Mouse (Mus musculus) granulocyte monocyte progenitor cell, adult 5-6 weeks (primary cell): ENCODE results near the gene Dlat. TPM values are rescaled to one million over a fixed set of nuclear protein-coding genes. Genes with fewer than 3 reads are reported as not detected.
"Not testable (repeated sequence)": the region's sequence is repeated elsewhere in the genome, so short reads cannot be mapped to it uniquely, and the experiment has no call there.

Experiments
- ATAC-seq: replicated peaks from 2 replicates; pipeline ENCODE4 v1.8.0; 2016; ENCODE audit warnings: mild to moderate bottlenecking, moderate TSS enrichment, inconsistent platforms; ENCODE audit not compliant: poor library complexity, severe bottlenecking
- total RNA-seq, 2 experiments: library from RNA; stranded (forward) in 1 of 2; stranded (reverse) in 1 of 2; fragments of 200-712, 200-1000 nt in 1 of 2; fragments of >200 nt in 1 of 2; fragmentation: Nextera tagmentation in 1 of 2; gene quantifications; 2 replicates each; pipeline ENCODE4 v1.2.3; 2014 to 2017

Dlat gene
- total RNA-seq, 2 experiments from 2014 or later: 30.4 to 61.3 TPM

DNA sequence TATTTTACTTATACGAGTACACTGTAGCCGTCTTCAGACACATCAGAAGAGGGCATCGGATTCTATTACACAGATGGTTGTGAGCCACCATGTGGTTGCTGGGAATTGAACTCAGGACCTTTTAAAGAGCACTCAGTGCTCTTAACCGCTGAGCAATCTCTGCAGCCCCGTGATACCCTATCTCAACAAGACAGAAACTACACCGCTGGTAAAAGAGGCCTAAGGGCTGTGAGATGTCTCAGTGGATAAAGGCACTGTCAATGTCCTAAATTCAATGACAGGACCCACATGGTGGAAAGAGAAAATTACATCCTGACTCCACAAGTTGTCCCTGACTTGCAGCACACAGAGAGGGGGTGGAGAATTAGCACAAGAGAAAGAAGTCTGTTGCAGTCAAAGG lies 6.9 kb upstream of the Dlat start:
- no peak for ATAC-seq

DNA sequence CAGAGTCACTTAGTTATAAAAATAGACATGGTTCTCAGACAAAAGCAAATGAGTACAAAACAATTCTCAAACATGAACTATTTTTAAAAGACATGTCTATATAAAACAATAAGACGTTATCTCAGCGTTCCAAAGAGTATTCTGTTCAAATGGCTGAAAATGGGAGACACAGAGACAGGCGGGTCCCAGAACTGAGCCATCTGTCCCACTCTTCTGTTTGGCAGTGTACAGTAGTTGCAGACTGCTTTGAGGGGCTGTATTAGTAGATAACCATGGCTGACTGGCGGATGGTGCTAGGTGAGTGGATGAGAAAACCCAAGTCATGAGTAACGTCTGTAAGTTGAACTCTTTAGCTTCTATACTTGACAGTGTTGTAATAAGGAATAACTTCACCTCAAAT lies 5.2 kb upstream of the Dlat start:
- ATAC-seq: no peak

DNA sequence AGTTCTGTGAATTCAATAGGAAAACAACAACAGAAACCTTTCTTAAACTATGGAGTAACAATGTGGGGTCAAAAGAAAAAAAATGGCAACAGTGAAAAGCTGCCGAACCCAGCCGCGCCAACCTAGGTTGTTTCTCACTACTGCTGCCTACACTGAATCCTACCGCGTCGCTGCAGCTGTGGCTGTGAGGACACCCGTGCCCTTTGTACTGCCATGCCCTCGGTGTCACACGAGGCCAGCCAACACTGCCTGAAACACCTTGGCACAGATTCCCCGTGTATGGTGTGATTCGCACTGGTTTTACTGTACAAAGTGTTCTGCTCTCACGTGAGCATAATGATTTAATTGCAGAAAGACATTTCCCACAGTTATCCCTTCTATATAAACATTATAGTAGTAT lies 851 bp upstream of the Dlat start:
- ATAC-seq: peak; percentile 34

DNA sequence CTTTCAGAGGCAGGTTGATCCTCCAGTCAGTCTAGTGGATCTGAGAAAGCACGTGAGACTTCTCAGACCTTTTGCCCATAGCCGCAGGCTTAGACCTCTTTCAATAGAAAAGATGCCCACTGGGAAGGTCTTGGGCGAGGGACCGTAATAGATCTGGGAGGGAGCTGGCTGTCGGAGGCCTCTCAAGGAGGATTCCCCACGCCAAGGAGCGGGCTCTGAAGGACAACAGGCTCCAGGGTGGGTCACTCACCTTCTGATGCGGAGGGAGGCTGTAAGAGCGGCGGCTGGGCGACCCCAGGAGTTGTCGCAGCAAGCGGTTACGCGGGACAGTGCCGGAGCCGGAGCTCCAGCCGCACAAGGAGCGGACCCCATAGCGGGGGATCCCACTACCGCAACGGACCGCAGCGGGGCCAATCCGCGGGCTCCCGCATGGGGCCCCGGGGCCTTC lies 615 bp downstream of the Dlat start:
- ATAC-seq: no peak

DNA sequence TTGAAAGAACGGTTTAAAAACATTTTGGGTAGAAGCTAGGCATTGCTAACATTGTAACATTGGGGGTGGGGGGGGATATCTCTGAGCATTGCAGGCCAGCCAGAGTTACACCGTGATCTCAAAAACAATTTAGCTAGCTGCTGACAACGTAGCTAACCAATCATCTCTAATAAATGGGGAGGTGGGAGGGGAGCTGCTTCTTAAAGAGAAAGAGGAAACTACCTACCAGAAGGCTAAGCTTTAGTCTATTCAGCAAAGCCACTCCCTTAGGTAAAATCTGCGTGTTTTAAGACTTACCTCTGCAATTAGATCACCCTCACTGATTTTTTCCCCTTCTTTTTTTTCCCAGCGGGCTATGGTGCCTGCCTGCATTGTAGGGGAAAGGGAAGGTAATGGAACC lies 1.2 kb downstream of the Dlat start:
- 0 out of 2 replicates have a peak, but pooled peaks have one; percentile 18 for ATAC-seq

DNA sequence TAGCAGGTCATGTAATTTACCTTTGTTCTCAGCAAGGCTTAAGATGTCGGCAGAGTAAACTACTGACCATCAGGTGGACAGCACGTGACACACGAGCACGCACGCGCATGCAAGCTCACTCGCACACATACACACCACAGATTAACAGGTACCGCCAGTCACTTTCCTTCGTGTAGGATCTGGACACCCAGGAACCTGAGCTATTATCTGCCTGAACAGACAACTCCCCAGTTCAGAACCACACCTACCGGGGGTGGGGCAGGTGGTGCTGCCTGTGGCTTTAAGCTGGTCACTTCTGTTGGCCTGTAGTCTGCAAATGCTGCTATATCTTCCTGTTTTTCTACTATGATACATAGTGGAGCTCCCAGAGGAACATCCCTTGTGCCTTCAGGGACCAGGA lies 9.1 kb downstream of the Dlat start:
- ATAC-seq: no peak

DNA sequence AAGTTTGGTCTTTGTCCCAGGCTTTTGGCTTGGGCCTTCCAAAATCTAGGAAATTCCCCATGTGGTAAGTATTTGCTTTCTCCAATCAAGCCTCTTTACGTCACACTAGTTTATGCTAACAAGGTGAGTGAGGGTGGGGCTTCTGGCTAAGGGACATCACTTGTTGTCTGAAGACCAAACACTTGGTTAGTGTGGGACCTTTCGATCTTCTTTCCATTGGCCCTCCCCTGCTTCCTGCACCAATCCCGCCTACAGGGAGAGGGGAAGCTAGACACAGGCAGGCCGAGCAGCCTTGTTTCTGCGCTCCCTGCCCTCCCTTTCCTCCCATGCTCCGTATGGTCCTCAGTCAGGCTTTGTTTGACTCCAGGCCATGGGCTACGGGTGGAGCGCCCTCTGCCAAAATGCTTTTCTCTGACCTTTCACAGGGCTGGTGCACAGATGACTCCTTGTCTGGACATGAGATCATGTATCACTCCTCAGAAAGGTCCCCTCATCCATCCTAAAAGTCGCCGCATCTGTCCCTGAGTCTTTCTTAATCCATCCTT lies 12.7 kb downstream of the Dlat start:
- ATAC-seq: no peak

DNA sequence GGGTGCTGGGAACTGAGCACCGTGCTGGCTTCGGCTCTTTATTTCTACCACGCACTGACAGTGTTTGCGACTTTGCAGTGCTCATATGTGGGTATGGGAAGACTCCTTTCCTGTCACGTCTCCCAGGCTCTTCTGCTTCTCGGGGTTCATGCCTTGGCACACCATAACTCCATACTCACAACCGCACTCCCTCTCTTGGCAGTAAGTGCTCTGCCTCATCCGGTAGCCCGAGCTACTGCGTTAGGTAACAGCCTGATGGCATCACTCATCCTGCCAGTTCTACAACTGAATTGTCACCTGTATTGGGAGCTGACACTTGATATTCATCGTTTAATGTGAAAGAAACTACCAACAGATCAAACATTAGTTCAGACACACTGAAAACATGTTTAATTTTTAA lies 25.3 kb downstream of the Dlat start:
- ATAC-seq: no peak

DNA sequence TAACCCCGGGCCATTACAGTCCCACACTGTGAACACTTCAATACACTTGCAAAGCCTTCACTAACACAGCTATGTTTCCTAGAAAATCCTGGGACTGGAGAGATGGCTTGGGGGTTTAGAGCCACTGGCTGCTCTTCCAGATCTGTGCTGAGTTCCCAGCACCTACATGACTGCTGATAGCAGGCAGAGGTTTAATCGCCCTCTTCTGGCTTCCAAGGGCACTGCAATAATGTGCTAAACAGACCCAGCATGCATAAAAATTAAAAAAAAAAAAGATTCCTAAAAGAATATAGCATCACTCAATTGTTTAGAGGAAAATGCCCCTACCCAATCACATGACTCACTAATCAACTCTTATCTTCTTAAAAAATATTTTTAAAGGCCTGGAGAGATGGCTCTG lies 26.5 kb downstream of the Dlat start:
- ATAC-seq: peak; percentile 53

DNA sequence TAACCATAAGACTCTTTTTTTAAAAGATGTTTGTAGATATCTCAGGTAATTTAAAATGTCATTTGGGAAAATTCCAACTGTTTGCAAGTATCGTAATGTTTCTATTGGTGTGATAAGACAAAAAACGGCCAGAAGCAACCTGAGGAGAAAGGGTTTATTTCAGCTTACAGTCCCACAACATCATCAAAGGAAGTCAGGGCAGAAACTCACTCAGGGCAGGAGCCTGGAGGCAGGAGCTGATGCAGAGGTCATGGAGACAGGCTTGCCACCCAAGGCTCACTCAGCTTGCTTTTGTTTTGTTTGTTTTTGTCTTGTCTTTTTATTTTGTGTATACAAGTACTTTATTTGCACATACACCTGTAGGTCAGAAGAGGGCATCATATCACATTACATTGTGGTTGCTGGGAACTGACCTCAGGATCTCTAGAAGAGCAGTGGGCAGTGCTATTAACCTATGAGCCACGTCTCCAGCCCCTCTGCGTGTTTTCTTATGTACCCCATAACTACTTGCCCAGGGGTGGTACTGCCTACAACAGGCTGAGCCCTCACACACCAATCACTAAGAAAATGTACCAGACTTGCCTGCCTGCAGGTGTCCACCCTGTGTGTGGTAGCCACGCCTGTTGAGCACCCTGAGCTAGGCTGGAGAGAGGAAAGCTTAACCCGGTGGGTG lies 27.4 kb downstream of the Dlat start:
- no peak for ATAC-seq

DNA sequence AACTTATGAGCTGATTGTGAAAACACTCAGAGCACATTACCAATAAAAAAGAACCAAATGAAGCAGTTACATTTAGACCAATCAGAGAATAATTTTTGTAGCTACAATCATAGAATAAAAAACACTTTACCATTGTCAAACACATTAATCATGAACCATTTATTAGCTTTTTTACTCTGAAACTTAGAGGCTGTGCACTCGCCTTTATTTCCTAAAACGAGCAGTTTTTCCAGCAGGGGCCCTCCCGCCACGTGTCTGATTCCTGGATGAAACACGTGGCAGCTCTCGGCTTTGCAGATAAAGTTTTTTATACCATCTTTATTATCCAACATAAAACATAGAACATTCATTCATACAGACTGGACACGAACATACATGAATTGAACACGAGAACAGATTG lies 28.7 kb downstream of the Dlat start:
- not testable (repeated sequence) for ATAC-seq

DNA sequence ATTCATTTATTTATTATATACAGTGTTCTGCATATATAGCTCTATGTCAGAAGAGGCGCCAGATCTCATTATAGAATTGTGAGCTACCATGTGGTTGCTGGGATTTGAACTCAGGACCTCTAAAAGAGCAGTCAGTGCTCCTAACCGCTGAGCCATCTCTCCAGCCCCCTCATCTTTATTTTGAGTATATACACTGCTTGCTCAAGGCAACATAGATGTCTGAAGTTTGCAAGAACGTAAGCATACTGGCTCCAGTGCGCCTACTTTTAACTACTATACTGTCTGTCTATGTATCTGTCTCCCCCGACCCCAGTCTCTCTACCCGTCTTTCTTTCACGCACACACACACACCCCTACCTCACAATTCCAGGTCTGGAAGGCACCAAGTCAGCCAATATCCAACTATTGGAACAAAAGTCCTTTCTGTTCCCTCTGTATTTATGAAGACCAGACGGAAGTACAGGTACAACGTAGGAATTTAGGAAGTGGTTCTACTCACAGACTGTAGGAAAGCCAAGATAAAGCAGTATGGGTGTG lies 41.7 kb downstream of the Dlat start:
- no peak for ATAC-seq

DNA sequence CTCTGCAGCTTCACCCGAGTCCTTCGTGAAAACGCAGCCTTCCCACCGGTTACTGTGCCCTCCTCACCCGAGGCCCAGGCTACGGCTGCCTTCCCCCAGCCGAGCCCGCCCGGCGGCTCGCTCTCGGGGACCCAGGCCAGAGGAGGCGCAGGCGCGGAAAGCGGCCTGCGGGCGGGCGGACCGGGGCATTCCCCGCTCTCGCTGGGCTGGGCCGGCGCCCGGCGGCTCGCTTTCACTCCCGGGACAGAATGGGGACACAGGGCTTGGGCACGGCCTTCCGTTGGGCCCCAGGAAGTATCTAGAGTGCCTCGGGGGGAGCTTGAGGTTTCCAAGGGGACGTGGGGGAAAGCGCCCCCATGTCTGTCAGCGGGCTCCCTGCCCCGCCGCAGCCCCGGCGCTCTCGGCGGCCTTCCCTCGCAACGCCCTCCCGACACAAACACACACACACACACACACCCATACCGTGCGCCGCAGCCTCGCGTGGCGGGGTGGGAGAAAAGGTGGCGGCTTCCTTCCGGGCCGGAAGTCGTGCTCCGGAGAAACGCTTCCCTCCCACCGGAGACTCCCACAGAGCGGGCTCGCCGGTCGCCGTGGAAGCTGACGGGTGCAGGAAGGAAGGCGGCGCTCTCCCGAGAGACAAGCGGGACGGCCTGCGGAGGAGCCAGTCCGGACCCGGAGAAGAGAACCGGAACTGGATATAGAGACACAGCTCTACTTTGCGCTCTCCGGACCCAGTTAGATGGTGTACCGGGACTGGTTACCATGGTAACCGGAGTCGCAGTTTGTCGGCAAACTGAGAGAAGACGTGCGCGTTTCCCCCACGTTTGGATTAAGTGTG lies 42.6 kb downstream of the Dlat start, which contains the start of the genes Pih1d2 and Nkapd1:
Gene Pih1d2, plus strand, starts transcription at position 556 of the 838 bp plus-strand sequence.
Gene Nkapd1, minus strand, starts transcription at position 699 of the 838 bp plus-strand sequence.
- ATAC-seq: peak; percentile 93

DNA sequence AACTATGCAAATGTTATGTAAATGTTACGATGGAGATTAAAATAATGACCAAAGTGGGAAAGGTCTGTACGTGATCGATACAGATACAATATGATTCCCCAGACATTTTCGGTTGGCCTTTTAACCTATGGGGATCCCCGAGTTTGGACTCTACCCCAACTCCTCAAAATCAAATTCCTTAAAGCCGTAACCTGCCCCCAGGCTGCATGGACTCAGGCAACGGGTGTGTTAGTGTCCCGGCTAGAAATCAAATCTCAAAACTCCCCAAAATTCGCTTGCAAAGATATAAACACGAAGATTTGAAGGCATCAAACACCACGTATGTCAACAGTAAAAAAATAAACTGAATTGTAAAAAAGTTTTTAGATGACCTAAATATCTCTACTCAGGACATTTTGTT lies 43.4 kb downstream of the Dlat start:
- no peak for ATAC-seq

DNA sequence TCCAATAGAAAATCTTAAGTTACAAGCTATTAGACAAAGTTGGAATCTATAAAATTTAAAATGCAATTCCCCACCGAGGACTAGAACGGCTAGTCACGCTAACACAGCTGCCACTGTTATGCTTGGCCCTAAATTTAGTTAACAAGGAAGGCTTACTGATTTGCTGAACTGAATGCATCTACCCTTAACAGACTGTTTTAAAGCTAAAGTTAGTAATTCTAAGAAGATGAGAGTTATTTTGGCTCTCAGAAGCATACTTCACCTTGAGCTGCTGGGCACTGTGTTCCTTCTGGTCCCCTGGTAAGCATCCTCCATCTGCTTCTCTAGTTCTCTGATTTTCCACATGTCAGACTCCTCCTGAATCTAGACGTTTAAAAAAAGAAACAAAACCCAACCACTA lies 47.5 kb downstream of the Dlat start:
- no peak for ATAC-seq

DNA sequence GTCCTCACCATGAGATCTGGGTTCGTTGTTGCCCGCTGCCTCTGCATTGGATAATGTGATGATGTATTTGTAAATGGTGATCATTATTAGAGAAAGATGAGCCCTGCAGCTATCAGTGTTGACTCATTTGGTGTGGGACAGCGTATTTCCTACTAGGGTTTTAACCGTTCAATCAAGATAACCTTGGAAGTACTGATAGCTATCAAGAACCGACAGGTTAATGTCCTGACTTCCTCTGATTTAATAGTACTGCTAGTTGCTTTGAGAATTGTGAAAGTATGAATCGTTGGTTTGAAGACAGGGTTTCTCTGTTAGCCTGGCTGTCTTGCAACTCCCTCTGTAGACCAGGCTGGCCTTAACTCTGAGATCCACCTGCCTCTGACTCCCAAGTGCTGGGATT lies 55.2 kb downstream of the Dlat start:
- no peak for ATAC-seq

DNA sequence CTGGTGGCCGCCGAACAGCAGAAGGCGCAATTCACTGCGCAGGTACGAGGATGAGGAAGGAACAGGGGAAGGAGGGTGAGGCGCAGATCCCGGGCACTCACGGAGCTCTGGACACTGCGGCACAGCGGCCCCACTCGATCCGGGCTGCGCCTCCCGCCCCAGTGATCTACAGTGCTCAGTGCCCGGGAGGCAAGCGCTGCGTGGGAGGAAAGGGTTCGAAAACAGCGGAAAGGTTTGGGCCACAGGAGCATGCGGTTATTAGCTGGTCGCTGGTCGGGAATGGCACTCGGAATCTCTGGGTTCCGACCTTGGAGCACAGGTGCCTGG lies 55.6 kb downstream of the Dlat start:
- no peak for ATAC-seq

DNA sequence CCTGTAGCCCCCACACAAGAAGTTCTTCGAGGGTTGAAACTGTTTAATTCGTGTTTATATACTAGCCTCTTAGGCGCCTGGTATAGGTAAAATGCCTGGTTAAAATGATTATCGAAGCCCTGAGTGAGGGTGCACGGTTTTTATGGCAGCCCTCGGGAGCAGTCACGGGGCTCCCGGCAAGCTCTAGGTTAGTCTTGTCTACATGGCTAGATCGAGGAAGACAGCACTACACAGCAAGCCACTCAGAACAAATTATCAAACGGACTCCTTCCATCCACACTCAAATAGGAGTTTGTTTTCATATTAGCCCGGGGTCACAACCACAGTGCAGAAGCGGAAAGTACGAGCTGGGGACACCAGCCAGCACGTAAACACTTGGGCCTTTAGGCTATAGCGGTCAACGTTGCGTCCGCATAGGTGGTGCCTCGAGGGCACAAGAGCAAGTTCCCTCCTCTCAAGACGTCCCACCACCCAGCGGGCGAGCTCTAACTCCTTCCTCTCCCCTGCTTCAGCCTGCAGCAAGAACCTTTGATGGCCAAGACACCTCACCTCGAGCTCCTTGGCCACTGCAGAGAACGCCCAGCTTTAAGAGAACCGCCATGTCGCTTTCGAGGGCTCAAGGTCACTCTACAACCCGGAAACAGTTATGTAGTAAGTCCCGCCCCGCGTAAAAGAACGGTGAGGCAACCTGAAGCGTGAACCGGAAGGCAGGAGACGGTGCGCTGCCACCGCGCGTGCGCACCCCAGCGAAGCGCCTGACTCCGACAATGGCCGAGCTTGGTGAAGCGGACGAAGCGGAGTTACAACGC lies 56.2 kb downstream of the Dlat start, which contains the start of the genes Sdhd and Timm8b:
Gene Sdhd, minus strand, starts transcription at position 624 of the 809 bp plus-strand sequence.
Gene Timm8b, plus strand, starts transcription at position 722 of the 809 bp plus-strand sequence.
- ATAC-seq: peak; percentile 95

DNA sequence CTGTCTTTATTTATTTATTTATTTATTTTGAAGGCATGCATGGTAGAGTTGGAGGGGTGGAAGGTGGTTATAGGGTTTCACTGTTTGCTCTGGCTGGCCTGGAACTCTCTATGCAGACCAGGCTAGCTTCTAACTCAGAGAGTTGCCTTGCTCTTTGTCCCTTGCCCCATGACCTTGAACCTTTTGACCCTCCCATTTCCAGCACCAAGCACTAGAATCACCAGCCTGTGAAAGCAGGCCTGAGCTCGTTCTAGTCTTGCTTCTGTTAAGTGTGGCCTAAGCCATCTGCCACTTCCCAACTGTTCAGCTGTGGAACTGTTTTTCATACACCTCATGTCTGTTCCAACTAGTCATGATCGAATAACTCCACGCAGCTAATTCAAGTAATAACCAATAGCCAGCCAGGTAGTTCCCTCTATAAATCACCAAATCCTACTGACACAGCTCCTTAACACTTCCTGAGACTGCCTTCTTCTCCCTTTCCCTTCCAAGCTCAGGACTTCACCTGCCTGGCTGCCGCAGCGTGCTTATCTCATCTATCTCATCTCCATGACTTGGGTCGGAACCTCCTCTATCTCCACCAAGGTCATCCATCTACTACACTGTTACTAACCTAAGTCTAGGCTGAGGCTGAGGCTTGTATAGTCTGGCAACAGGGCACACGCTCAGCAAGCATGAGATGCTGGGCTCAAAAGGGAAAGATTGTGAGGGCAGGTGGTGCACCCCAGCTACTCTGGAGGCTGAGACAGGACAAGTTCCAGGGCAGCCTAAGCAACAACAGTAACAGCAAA lies 57.3 kb downstream of the Dlat start:
- no peak for ATAC-seq
